Mouse (Mus musculus): ENCODE data around the gene Nup107. TPM values are rescaled to one million over a fixed set of nuclear protein-coding genes. Genes with fewer than 3 reads are reported as not detected.
"Not testable (repeated sequence)": the region's sequence is repeated elsewhere in the genome, so short reads cannot be mapped to it uniquely, and the experiment has no call there.

Nup107 gene
- polyA plus RNA-seq, 1 experiment from 2014 or later: 58.8 TPM

GRCm38 (mm10) chr10:117724804-117725361 is 67.6 kb downstream of the Nup107 start:
- 96% methylated on average over 3 of the region's 3 CpGs for WGBS
- H3K9ac ChIP-seq: no peak overlapping the region
- H3K4me1 ChIP-seq (replicated peaks): no peaks in the 10 kb centered on the region
- no peak overlapping the region for H3K27ac ChIP-seq
- no peaks in the 10 kb centered on the region for H3K36me3 ChIP-seq
- H3K9me3 ChIP-seq: no peaks in the 10 kb centered on the region
- no peaks in the 10 kb centered on the region for H3K27me3 ChIP-seq (replicated peaks)
- no peak overlapping the region for H3K4me3 ChIP-seq (replicated peaks)
- no peak overlapping the region for H3K4me2 ChIP-seq (replicated peaks)
- ATAC-seq: no peak

DNA sequence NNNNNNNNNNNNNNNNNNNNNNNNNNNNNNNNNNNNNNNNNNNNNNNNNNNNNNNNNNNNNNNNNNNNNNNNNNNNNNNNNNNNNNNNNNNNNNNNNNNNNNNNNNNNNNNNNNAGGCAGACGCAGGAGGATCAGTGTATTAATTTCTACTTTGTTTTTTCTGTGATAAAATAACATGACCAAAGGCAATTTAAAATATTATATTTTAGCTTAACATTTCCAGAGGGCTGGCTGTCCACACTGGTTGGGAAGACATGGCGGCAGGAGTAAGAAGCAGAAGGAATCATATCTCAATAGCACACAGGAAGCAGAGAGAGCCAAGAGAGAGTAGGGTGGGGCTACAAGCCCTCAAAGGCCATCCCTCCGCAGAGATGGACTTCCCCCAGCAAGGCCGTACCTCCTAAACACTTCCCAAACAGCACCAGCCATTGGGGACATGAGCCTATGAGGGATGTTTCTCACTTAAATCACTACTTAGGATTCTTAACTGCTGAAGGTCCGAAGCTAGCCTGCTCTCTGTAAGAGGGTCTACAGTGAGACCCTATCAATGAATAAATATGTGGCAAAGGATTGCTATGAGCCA is 68.3 kb downstream of the Nup107 start:
- no peak overlapping the region for H3K27ac ChIP-seq
- H3K36me3 ChIP-seq: no peaks in the 10 kb centered on the region
- ATAC-seq: no peak
- no peaks in the 10 kb centered on the region for H3K4me1 ChIP-seq (replicated peaks)
- WGBS: 74% methylated on average over 5 of the region's 5 CpGs
- H3K4me2 ChIP-seq (replicated peaks): no peak overlapping the region
- H3K4me3 ChIP-seq (replicated peaks): no peak overlapping the region
- H3K9me3 ChIP-seq: no peaks in the 10 kb centered on the region
- no peaks in the 10 kb centered on the region for H3K27me3 ChIP-seq (replicated peaks)
- H3K9ac ChIP-seq: no peak overlapping the region

DNA sequence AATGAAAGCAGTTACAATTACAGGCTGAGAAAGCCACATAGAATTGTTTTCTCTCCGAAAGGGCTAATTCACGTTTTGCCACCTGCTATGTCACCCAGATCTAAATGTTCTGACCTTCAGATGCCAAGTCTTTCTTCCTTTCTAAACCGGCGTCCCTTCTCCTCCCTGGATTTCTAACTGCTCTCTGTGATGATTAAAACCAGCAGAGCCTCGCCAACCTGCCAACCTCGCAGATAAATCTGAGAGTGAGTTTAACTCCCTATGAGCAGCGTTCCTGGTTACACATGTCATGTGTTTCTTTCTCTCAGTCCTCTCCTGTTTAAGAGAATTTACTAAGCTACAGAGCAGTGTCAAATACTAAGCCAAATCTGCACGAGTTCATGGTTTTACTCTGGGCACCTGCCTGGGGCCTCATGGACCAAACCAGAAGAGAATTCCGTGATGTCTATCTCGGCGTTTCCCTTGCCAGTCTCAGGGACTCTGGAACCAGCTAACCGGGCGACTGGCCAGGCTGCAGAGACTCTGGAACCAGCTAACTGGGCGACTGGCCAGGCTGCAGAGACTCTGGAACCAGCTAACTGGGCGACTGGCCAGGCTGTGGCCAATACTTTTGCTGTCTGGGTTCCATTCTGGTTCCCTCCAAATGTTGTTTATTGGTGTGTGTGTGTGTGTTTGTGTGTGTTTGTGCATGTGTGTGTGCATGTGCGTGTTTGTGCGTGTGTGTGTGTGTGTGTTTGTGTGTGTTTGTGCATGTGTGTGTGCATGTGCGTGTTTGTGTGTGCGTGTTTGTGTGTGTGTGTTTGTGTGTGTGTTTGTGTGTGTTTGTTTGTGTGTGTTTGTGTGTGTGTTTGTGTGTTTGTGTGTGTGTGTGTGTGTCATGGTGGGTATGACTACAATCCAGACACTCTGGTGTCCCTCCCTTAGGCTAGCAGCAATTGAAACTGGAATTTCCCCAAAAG is 74.1 kb downstream of the Nup107 start:
- Histone ChIP-seq H3K36me3 (no peaks in the 10 kb centered on the region), H3K27me3 (replicated peaks) (no peaks in the 10 kb centered on the region), H3K9me3 (no peaks in the 10 kb centered on the region), H3K4me1 (replicated peaks) (peaks cover 11% of the 10 kb centered on the region; the same call in 1 of the 2 replicates), H3K9ac (no peak overlapping the region), H3K4me3 (replicated peaks) (no peak overlapping the region), H3K4me2 (replicated peaks) (no peak overlapping the region), H3K27ac (no peak overlapping the region)
- WGBS: 55% methylated on average over 19 of the region's 19 CpGs
- ATAC-seq: no peak

GRCm38 (mm10) chr10:117717583-117717982 is 74.9 kb downstream of the Nup107 start:
- no peak overlapping the region for H3K9ac ChIP-seq
- no peak overlapping the region for H3K4me3 ChIP-seq (replicated peaks)
- no peaks in the 10 kb centered on the region for H3K9me3 ChIP-seq
- H3K4me1 ChIP-seq (replicated peaks): peaks cover 11% of the 10 kb centered on the region; the same call in 1 of the 2 replicates
- 4% methylated on average over 4 of the region's 4 CpGs for whole genome bisulfite sequencing
- no peaks in the 10 kb centered on the region for H3K27me3 ChIP-seq (replicated peaks)
- no peaks in the 10 kb centered on the region for H3K36me3 ChIP-seq
- H3K4me2 ChIP-seq (replicated peaks): no peak overlapping the region
- ATAC-seq: 0 out of 2 replicates have a peak, but pooled peaks have one; percentile 48
- H3K27ac ChIP-seq: no peak overlapping the region

DNA sequence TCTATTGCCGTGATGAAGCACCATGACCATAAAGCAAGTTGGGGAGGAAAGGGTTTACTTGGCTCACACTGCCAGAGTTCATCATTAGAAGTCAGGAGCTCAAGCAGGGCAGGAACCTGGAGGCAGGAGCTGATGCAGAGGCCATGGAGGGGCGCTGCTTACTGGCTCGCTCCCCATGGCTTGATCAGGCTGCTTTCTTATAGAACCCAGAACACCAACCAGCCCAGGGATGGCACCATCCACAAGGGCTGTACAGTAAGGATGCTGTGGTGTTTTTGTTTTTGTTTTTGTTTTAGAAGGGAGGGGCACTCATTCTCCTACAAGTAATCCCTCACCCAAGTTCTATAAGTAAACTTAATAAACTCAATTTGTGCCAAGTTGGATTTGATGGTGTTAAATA is 75.8 kb downstream of the Nup107 start:
- Histone ChIP-seq H3K4me1 (replicated peaks) (peaks cover 11% of the 10 kb centered on the region; the same call in 1 of the 2 replicates), H3K4me3 (replicated peaks) (no peak overlapping the region), H3K4me2 (replicated peaks) (no peak overlapping the region), H3K9me3 (no peaks in the 10 kb centered on the region), H3K36me3 (no peaks in the 10 kb centered on the region), H3K27ac (no peak overlapping the region), H3K27me3 (replicated peaks) (no peaks in the 10 kb centered on the region), H3K9ac (no peak overlapping the region)
- no peak for ATAC-seq
- WGBS: 89% methylated on average over 3 of the region's 3 CpGs

- not testable (repeated sequence) for ATAC-seq
These were observed 76.9 kb downstream of the Nup107 start for GRCm38 (mm10) chr10:117715654-117716053.

GRCm38 (mm10) chr10:117714928-117715500 is 77.5 kb downstream of the Nup107 start:
- H3K36me3 ChIP-seq: no peaks in the 10 kb centered on the region
- no peaks in the 10 kb centered on the region for H3K9me3 ChIP-seq
- H3K4me1 ChIP-seq (replicated peaks): peaks cover 13% of the 10 kb centered on the region; the same call in 1 of the 2 replicates
- H3K4me2 ChIP-seq (replicated peaks): no peak overlapping the region
- H3K27ac ChIP-seq: no peak overlapping the region
- 74% methylated on average over 4 of the region's 4 CpGs for WGBS
- no peak overlapping the region for H3K9ac ChIP-seq
- ATAC-seq: no peak
- H3K27me3 ChIP-seq (replicated peaks): no peaks in the 10 kb centered on the region
- H3K4me3 ChIP-seq (replicated peaks): no peak overlapping the region

More at GRCm38 (mm10) chr10:117715654-117716053, 76.9 kb downstream of the Nup107 start:
- peaks cover 13% of the 10 kb centered on the region; the same call in 1 of the 2 replicates for H3K4me1 ChIP-seq (replicated peaks)
- H3K9ac ChIP-seq; H3K4me3 ChIP-seq (replicated peaks); H3K9me3 ChIP-seq; H3K36me3 ChIP-seq; H3K27ac ChIP-seq; H3K4me2 ChIP-seq (replicated peaks); H3K27me3 ChIP-seq (replicated peaks): not testable (repeated sequence)
- WGBS: 92% methylated on average over 1 of the region's 1 CpGs

- WGBS: 92% methylated on average over 3 of the region's 3 CpGs
- H3K9ac ChIP-seq: no peak overlapping the region
- no peak overlapping the region for H3K4me2 ChIP-seq (replicated peaks)
- no peaks in the 10 kb centered on the region for H3K27me3 ChIP-seq (replicated peaks)
- no peak for ATAC-seq
- H3K4me1 ChIP-seq (replicated peaks): peaks cover 16% of the 10 kb centered on the region; the same call in 1 of the 2 replicates
- H3K4me3 ChIP-seq (replicated peaks): no peak overlapping the region
- no peaks in the 10 kb centered on the region for H3K36me3 ChIP-seq
- no peak overlapping the region for H3K27ac ChIP-seq
- no peaks in the 10 kb centered on the region for H3K9me3 ChIP-seq
These were observed 78.4 kb downstream of the Nup107 start for GRCm38 (mm10) chr10:117714048-117714545.

- no peak overlapping the region for H3K4me2 ChIP-seq (replicated peaks)
- no peaks in the 10 kb centered on the region for H3K36me3 ChIP-seq
- 92% methylated on average over 8 of the region's 8 CpGs for WGBS
- H3K4me3 ChIP-seq (replicated peaks): no peak overlapping the region
- H3K9me3 ChIP-seq: no peaks in the 10 kb centered on the region
- no peak overlapping the region for H3K27ac ChIP-seq
- H3K27me3 ChIP-seq (replicated peaks): no peaks in the 10 kb centered on the region
- no peak overlapping the region for H3K9ac ChIP-seq
- H3K4me1 ChIP-seq (replicated peaks): peaks cover 19% of the 10 kb centered on the region; the same call in 1 of the 2 replicates
- ATAC-seq: no peak
These were observed 79.0 kb downstream of the Nup107 start for GRCm38 (mm10) chr10:117713466-117713865.

DNA sequence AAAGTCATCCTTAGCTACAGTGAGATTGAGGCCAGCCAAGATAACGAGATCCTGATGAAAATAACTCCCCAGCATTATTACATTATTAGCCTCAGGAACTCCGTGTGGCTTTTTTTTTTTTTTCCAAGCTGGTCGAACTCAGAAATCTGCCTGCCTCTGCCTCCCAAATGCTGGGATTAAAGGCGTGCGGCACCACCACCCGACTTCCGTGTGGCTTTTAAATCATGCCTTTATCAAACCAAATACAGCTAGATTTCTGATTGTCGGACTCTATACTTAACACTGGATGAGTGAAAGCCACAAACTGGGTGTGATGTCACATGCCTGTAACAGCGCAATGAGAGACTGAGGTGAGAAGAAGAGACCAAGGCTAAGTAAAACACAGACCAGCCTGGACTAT is 79.6 kb downstream of the Nup107 start:
- WGBS: 91% methylated on average over 9 of the region's 9 CpGs
- no peak overlapping the region for H3K4me3 ChIP-seq (replicated peaks)
- no peak overlapping the region for H3K9ac ChIP-seq
- no peaks in the 10 kb centered on the region for H3K27me3 ChIP-seq (replicated peaks)
- H3K4me1 ChIP-seq (replicated peaks): peaks cover 14% of the 10 kb centered on the region; the same call in 1 of the 2 replicates
- no peak for ATAC-seq
- no peaks in the 10 kb centered on the region for H3K36me3 ChIP-seq
- H3K27ac ChIP-seq: no peak overlapping the region
- no peak overlapping the region for H3K4me2 ChIP-seq (replicated peaks)
- H3K9me3 ChIP-seq: no peaks in the 10 kb centered on the region

- no peaks in the 10 kb centered on the region for H3K27me3 ChIP-seq (replicated peaks)
- H3K4me1 ChIP-seq (replicated peaks): peaks cover 8% of the 10 kb centered on the region; the same call in 1 of the 2 replicates
- no peaks in the 10 kb centered on the region for H3K36me3 ChIP-seq
- H3K27ac ChIP-seq: no peak overlapping the region
- H3K9ac ChIP-seq: no peak overlapping the region
- ATAC-seq: no peak
- no peak overlapping the region for H3K4me2 ChIP-seq (replicated peaks)
- no peak overlapping the region for H3K4me3 ChIP-seq (replicated peaks)
- no peaks in the 10 kb centered on the region for H3K9me3 ChIP-seq
- WGBS: 83% methylated on average over 9 of the region's 9 CpGs
These were observed 80.2 kb downstream of the Nup107 start for GRCm38 (mm10) chr10:117712191-117712754.

Data from intestine, embryonic 15.5 days (tissue).